In the genomic region with DNA sequence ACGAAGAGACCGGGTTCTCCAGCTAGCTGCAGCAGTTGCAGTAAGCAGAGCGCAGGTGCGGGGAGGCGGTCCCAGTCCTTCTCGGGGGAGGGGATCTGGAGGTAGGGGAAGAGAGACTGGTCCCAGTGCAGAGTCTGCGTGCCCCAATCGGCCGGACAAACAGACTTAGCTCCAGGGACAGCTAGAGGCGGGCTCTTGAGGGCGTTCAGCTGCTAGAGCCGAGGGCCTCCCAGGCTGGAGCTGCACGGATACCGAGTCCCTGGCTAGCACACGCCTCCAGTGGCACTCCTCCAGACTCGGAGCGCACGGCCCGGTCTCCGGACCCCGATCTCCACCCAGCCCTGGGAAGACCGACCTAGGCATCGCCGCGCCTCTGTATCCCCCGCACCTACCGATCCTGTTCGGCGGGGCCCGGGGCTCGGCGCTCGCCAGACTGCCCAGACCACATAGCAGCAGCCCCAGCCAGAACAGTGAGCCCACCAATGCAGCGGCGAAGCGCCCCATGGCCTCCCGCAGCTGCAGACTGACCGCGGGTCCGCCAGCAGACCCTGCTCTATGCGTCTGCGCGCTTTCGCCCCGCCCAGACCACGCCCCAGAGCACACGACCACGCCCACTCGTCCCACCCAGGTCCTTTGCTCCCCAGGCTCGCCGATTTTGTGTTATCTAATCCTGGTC, we compare ENCODE assay signal across 8 mouse cellular contexts. TPM values are rescaled to one million over a fixed set of nuclear protein-coding genes. Genes with fewer than 3 reads are reported as not detected.
DNase-seq lines count a peak whose midpoint lies in the region; ATAC-seq and TF ChIP-seq lines count a peak whose summit lies in the region.

A gene (minus strand): TSS at position 574 of the 676 bp plus-strand sequence.

- H3K27me3 ChIP-seq in C2C12 (ENCODE audit: control insufficient read depth, insufficient read depth, insufficient read length) = no peaks in the 10 kb centered on the region
- H3K27me3 ChIP-seq in heart, embryonic 10.5 days (ENCODE audit: insufficient read depth, poor library complexity, severe bottlenecking) = no peaks in the 10 kb centered on the region
- no peaks in the 10 kb centered on the region for H3K27me3 ChIP-seq in kidney, embryonic 15.5 days
- no peaks in the 10 kb centered on the region for H3K27me3 ChIP-seq in limb, embryonic 15.5 days
- H3K27me3 ChIP-seq in midbrain, postnatal 0 days (ENCODE audit: insufficient read depth, low read length) = no peaks in the 10 kb centered on the region

- peak; percentile 84 for ATAC-seq in erythroblast, adult 5-6 weeks (replicated peaks; ENCODE audit: low FRiP score, poor library complexity, severe bottlenecking)
- ATAC-seq in kidney, embryonic 15.5 days (replicated peaks; ENCODE audit: low FRiP score) = peak; percentile 96
- peak; percentile 91 for ATAC-seq in limb, embryonic 15.5 days (ENCODE audit: insufficient number of reproducible peaks, low FRiP score, low TSS enrichment, low read depth)
- ATAC-seq in midbrain, postnatal 0 days (ENCODE audit: low FRiP score) = peak; percentile 92

- H3K79me3 ChIP-seq in C2C12 (ENCODE audit: low read depth) = peaks cover 7% of the 10 kb centered on the region

- peak within 1 kb of the TSS; percentile 60 for H3K4me3 ChIP-seq in C2C12 (ENCODE audit: insufficient read depth, poor library complexity, severe bottlenecking)
- H3K4me3 ChIP-seq in heart, embryonic 10.5 days = peak within 1 kb of the TSS; percentile 93
- peak within 1 kb of the TSS; percentile 88 for H3K4me3 ChIP-seq in kidney, embryonic 15.5 days (replicated peaks)
- H3K4me3 ChIP-seq in limb, embryonic 15.5 days = peak within 1 kb of the TSS; percentile 96
- H3K4me3 ChIP-seq in midbrain, postnatal 0 days (ENCODE audit: low read depth, low read length) = peak within 1 kb of the TSS; percentile 95

- peak within 1 kb of the TSS; percentile 93 for H3K27ac ChIP-seq in heart, embryonic 10.5 days
- H3K27ac ChIP-seq in kidney, embryonic 15.5 days = peak within 1 kb of the TSS; percentile 95
- H3K27ac ChIP-seq in limb, embryonic 15.5 days = peak within 1 kb of the TSS; percentile 93
- H3K27ac ChIP-seq in midbrain, postnatal 0 days (ENCODE audit: low read depth, low read length) = peak within 1 kb of the TSS; percentile 96

- peaks cover 38% of the 10 kb centered on the region for H3K4me1 ChIP-seq in heart, embryonic 10.5 days
- peaks cover 27% of the 10 kb centered on the region for H3K4me1 ChIP-seq in kidney, embryonic 15.5 days
- peaks cover 18% of the 10 kb centered on the region for H3K4me1 ChIP-seq in limb, embryonic 15.5 days
- H3K4me1 ChIP-seq in midbrain, postnatal 0 days (ENCODE audit: insufficient read depth, low read length) = peaks cover 8% of the 10 kb centered on the region; the same call in 1 of the 2 replicates

- WGBS in heart, embryonic 10.5 days = under 1% methylated on average over 49 of the region's 51 CpGs
- 0% methylated on average over 51 of the region's 51 CpGs for WGBS in kidney, embryonic 15.5 days
- WGBS in limb, embryonic 15.5 days = under 1% methylated on average over 51 of the region's 51 CpGs
- under 1% methylated on average over 51 of the region's 51 CpGs for WGBS in midbrain, postnatal 0 days

- H3K4me2 ChIP-seq in kidney, embryonic 15.5 days = peak within 1 kb of the TSS; percentile 84
- H3K4me2 ChIP-seq in limb, embryonic 15.5 days = peak within 1 kb of the TSS; percentile 70
- H3K4me2 ChIP-seq in midbrain, postnatal 0 days (ENCODE audit: low read depth, low read length, poor library complexity, severe bottlenecking) = peak within 1 kb of the TSS; percentile 72

- H3K79me2 ChIP-seq in C2C12 (ENCODE audit: control insufficient read depth, insufficient read depth) = peaks cover 18% of the 10 kb centered on the region

- H3K9me3 ChIP-seq in heart, embryonic 10.5 days = no peaks in the 10 kb centered on the region
- H3K9me3 ChIP-seq in kidney, embryonic 15.5 days (replicated peaks) = no peaks in the 10 kb centered on the region
- H3K9me3 ChIP-seq in limb, embryonic 15.5 days = no peaks in the 10 kb centered on the region
- no peaks in the 10 kb centered on the region for H3K9me3 ChIP-seq in midbrain, postnatal 0 days (ENCODE audit: low read length)

- peak within 1 kb of the TSS; percentile 95 for H3K9ac ChIP-seq in kidney, embryonic 15.5 days
- H3K9ac ChIP-seq in limb, embryonic 15.5 days = peak within 1 kb of the TSS; percentile 87
- peak within 1 kb of the TSS; percentile 98 for H3K9ac ChIP-seq in midbrain, postnatal 0 days (replicated peaks; ENCODE audit: low read length, poor library complexity, severe bottlenecking)

- TF ChIP-seq CTCF in C2C12 (IDR thresholded peaks at IDR 0.05; ENCODE audit: control insufficient read depth, insufficient read depth, insufficient read length) = no peak
- no peak for TF ChIP-seq CTCF in brain, embryonic 14.5 days (IDR thresholded peaks at IDR 0.05; ENCODE audit: borderline replicate concordance, extremely low read depth, insufficient read depth, insufficient read length)
- no peak for TF ChIP-seq CTCF in midbrain, postnatal 0 days (IDR thresholded peaks at IDR 0.05)

- peak within 1 kb of the TSS; percentile 82 for H3ac ChIP-seq in C2C12 (ENCODE audit: control insufficient read depth, insufficient read length, low read depth)

- TF ChIP-seq POLR2A in brain, embryonic 14.5 days (IDR thresholded peaks at IDR 0.05; ENCODE audit: borderline replicate concordance, extremely low read depth, insufficient read depth, insufficient read length, poor library complexity, severe bottlenecking) = peak; percentile 97

- DNase-seq in brain, embryonic 14.5 days (ENCODE audit: low read depth) = peak; percentile 94
- DNase-seq in heart, embryonic 10.5 days (ENCODE audit: low spot score) = peak; percentile 94
- peak; percentile 89 for DNase-seq in midbrain, postnatal 0 days (ENCODE audit: low spot score)
- DNase-seq in spleen, postnatal 14 days (ENCODE audit: low spot score in 2 of 2) = peak; percentile 80

- H3K36me3 ChIP-seq in C2C12 (ENCODE audit: control insufficient read depth, insufficient read depth) = peaks cover 8% of the 10 kb centered on the region
- H3K36me3 ChIP-seq in heart, embryonic 10.5 days = peaks cover 13% of the 10 kb centered on the region
- peaks cover 22% of the 10 kb centered on the region for H3K36me3 ChIP-seq in kidney, embryonic 15.5 days
- peaks cover 8% of the 10 kb centered on the region for H3K36me3 ChIP-seq in limb, embryonic 15.5 days
- H3K36me3 ChIP-seq in midbrain, postnatal 0 days (ENCODE audit: insufficient read depth, low read length) = peaks cover 3% of the 10 kb centered on the region

TF ChIP-seq in C2C12, 6 proteins besides CTCF, POLR2A, EP300 and RAD21:
- no peak for TF ChIP-seq MYOD1 (IDR thresholded peaks at IDR 0.05; ENCODE audit: control insufficient read depth, insufficient read length, low read depth)
- TF ChIP-seq USF1 (IDR thresholded peaks at IDR 0.05; ENCODE audit: low read depth) = no peak
- no peak for TF ChIP-seq MYOG (IDR thresholded peaks at IDR 0.05; ENCODE audit: control insufficient read depth, extremely low read depth, insufficient read length)
- TF ChIP-seq CEBPB (IDR thresholded peaks at IDR 0.05; ENCODE audit: low read depth) = no peak
- no peak for TF ChIP-seq FOSL1 (IDR thresholded peaks at IDR 0.05; ENCODE audit: insufficient read depth, low read length, poor library complexity, severe bottlenecking)
- TF ChIP-seq MAX (IDR thresholded peaks at IDR 0.05) = no peak

RNA-seq across cellular contexts. Expression of the gene that starts here (rescaled TPM):
- 23.7 TPM for polyA plus RNA-seq in C2C12 (2012; fragmentation: generic; extraction: Trizol)
- 71.4 and 72.1 TPM in 2 replicates for polyA plus RNA-seq in brain, embryonic 14.5 days (2012; rRNA removed)
- 3.1 and 9.4 TPM in 2 replicates for total RNA-seq in erythroblast, adult 5-6 weeks (2015; ENCODE audit: low replicate concordance)
- total RNA-seq in erythroblast, adult 5-6 weeks (2017; ENCODE audit: low replicate concordance) = 14.9 and 22.7 TPM in 2 replicates
- 55.4 and 57.8 TPM in 2 replicates for polyA plus RNA-seq in heart, embryonic 10.5 days (2016; fragmentation: Nextera tagmentation; extraction: Ambion mirVana)
- 97.6 and 99.1 TPM in 2 replicates for polyA plus RNA-seq in kidney, embryonic 15.5 days (2015; fragmentation: Nextera tagmentation; extraction: Ambion mirVana)
- polyA plus RNA-seq in limb, embryonic 15.5 days (2015; fragmentation: Nextera tagmentation; extraction: Ambion mirVana) = 118 and 121 TPM in 2 replicates
- 95.4 and 97.8 TPM in 2 replicates for total RNA-seq in midbrain, postnatal 0 days (2014; rRNA removed)
- 102 and 108 TPM in 2 replicates for polyA plus RNA-seq in midbrain, postnatal 0 days (2015; fragmentation: Nextera tagmentation; extraction: Ambion mirVana)

Comparison
In these comparisons a context has a peak if more than half of its experiments do, and no peak if none do; other contexts are left out.
1. Peak in every context shown above with its lines: DNase-seq, ATAC-seq, H3K4me3 ChIP-seq and H3K27ac ChIP-seq.